Mouse (Mus musculus): ENCODE results near the gene Lrrc28.

GRCm38 (mm10) chr7:67617646-67618045 lies 27.4 kb downstream of the Lrrc28 start:
- no peak for TF ChIP-seq CTCF (IDR thresholded peaks at IDR 0.05; ENCODE audit: extremely low read depth, insufficient read depth, insufficient read length, insufficient replicate concordance)
- no peak for TF ChIP-seq POLR2A (IDR thresholded peaks at IDR 0.05; ENCODE audit: low read depth, low read length)

Measured in spleen, adult 2 months (tissue).